Mouse (Mus musculus) bone marrow, adult 2 months (tissue): ENCODE data around the gene Myh4.

Experiments
- CTCF ChIP-seq: fragments of 200-500 bp; IDR thresholded peaks from 2 replicates; pipeline ENCODE4 v1.5.1; 2011; ENCODE audit warnings: low read length, control low read depth; ENCODE audit not compliant: control insufficient read depth, insufficient read depth
- POLR2A ChIP-seq: fragments of 200-500 bp; IDR thresholded peaks from 2 replicates; pipeline ENCODE4 v1.6.1; 2011; ENCODE audit warnings: low read depth, mild to moderate bottlenecking, control low read depth, low read length, borderline replicate concordance; ENCODE audit not compliant: control insufficient read depth

- TF ChIP-seq POLR2A = no peak
- no peak for TF ChIP-seq CTCF
These were observed 46.3 kb upstream of the Myh4 start for GRCm38 (mm10) chr11:67191496-67191895.
